Mouse (Mus musculus) ZHBTc4 (cell line): Measurements from ENCODE around the gene Gm20431.

ENCODE experiments used
- DNase-seq: peaks from one replicate; pipeline ENCODE4 v3.0.0-alpha.2; 2011; ENCODE audit warnings: low read depth, low spot score

Gene Gm20431

GRCm38 (mm10) chr2:167631181-167631590 is 30.1 kb downstream of the Gm20431 start:
- peak; percentile 42 for DNase-seq

DNA sequence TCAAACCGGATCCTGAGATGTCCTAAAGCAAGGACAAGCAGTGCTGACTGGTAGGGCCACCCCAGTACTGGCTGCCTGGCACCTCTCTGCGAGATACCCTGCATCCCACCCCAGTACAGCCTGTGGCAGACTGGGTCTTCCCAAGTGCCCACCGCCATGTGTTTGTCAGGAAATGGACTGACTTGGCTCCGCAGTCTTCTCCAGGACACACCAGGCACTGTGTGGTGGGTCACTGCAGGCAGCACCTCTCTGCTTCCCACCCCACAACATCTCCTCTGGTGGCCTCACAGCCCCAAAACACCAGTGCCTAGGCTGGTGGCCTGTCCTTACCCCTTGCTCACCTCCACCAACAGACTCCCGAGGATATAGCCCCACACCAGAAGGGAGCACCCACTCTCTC is 30.9 kb downstream of the Gm20431 start:
- no peak for DNase-seq

GRCm38 (mm10) chr2:167629665-167630209 is 31.6 kb downstream of the Gm20431 start:
- no peak for DNase-seq

DNA sequence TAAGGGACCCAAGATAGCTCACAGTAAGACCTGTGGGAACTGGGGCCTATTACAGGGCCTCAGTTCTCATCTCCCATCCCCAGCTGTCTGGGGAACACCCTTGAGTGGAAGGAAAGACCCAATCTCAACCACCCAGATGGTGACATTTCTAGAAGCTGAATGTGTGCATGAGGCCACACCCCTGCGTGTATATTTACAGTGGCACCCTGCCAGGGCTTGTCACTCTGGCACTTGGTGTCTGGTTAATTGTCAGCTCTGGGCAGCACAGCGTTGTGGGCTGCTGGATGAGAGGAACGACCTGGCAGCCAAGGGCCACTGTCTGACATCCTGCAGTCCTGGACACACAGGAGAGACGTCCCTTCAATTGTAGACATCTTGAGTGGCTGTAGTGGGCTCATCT is 32.4 kb downstream of the Gm20431 start:
- no peak for DNase-seq

DNA sequence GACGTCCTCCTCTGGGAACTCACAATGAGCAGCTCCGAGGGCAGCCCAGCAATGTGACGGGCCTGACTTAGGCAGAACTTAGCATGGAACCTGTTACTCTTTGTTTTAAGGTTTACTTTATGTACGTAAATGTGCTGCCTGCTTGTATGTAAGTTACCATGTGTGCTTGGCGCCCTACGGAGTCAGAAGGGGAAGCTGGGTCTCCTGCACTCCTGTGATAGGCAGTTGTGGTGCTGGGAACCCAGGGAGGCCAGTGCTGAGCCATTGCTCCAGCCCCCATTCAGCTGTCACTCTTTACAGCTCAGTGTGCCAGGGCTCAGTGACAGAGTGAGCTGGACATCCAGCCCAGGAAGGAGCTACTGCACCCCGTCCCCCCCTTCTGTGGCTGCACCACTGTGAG is 34.3 kb downstream of the Gm20431 start:
- DNase-seq = no peak

GRCm38 (mm10) chr2:167625670-167626069 is 35.6 kb downstream of the Gm20431 start:
- DNase-seq = peak; percentile 39

DNA sequence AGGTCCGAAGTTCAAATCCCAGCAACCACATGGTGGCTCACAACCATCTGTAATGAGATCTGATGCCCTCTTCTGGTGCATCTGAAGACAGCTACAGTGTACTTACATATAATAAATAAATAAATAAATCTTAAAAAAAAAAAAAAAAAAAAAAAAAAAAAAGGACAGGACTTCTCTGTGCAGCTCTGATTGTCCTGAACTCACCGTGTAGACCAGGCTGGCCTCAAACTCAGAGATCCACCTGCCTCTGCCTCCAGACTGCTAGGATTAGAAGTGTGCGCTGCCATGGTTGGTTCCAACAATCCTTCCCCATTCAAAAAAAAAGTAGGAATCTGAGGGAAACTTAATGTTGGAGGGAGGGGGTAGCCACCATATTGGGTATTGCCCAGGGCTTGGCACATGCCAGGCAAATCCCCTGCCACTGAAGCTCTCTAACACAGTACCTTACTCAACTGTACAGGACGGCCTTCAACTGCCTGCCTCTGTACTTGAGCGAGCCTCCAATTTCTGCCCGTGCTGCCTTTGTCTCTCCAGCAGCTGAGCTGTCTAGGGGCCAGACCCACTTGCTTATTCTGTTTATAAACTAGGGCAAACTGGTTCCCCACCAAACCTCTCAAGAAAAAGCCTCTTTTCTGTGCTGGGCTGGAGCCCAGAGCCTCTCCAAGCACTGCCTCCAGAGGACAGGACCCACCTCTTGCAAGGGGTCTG is 36.8 kb downstream of the Gm20431 start:
- no peak for DNase-seq

GRCm38 (mm10) chr2:167622965-167623364 is 38.3 kb downstream of the Gm20431 start:
- no peak for DNase-seq

DNA sequence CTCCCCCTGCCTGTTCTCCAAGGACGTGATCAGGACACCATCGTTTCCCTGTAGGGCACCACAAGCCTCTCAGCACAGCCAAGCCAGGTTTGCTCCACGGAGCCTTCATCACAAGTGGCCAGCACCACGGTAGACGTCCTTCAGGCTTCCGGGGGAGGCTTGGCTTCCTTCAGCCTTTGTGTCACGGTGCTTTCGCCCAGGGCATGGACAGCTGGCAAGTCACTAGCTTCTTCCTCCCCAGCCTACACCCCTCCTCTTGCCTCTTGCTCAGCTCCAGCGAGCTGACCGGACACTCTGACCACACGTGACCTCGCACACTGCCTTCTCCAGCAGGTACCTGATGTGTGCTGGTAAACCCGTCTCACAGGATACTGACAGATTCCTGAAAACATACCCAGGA is 38.9 kb downstream of the Gm20431 start:
- DNase-seq = no peak

- no peak for DNase-seq
These were observed 39.8 kb downstream of the Gm20431 start for GRCm38 (mm10) chr2:167621255-167622087.

DNA sequence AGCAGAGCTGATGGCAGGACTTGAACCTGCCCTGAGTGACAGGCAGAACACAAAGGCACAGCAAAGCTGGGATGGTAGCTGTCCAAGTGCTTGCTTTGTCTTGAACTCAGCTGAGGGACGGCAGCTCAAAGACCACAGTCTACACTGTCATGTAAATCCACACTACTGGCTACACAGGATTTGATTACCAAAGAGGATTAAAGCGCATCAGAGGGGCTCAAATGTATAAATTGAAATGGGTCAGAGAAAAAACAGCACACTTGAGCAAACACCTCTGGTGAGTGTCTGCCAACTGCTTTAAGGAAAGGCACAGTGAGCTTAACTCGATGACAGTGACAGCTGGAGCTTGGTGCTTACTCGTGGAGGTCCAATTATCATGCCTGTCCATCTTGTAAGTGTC is 43.8 kb downstream of the Gm20431 start:
- DNase-seq = peak; percentile 50

GRCm38 (mm10) chr2:167617034-167617433 is 44.3 kb downstream of the Gm20431 start:
- no peak for DNase-seq

DNA sequence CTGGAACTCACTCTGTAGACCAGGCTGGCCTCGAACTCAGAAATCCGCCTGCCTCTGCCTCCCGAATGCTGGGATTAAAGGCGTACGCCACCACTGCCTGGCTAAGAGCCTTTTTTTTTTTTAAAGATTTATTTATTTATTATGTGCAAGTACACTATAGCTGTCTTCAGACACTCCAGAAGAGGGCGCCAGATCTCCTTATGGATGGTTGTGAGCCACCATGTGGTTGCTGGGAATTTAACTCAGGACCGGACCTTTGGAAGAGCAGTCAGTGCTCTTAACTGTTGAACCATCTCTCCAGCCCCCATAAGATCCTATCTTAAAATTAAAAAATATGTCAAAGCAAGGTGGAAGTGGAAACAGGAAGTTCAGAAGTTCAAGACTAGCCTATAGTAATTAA is 48.0 kb downstream of the Gm20431 start:
- peak; percentile 50 for DNase-seq

GRCm38 (mm10) chr2:167612122-167612521 is 49.2 kb downstream of the Gm20431 start:
- no peak for DNase-seq

GRCm38 (mm10) chr2:167611287-167611686 is 50.0 kb downstream of the Gm20431 start:
- peak; percentile 42 for DNase-seq

GRCm38 (mm10) chr2:167606745-167607123 is 54.6 kb downstream of the Gm20431 start:
- no peak for DNase-seq

DNA sequence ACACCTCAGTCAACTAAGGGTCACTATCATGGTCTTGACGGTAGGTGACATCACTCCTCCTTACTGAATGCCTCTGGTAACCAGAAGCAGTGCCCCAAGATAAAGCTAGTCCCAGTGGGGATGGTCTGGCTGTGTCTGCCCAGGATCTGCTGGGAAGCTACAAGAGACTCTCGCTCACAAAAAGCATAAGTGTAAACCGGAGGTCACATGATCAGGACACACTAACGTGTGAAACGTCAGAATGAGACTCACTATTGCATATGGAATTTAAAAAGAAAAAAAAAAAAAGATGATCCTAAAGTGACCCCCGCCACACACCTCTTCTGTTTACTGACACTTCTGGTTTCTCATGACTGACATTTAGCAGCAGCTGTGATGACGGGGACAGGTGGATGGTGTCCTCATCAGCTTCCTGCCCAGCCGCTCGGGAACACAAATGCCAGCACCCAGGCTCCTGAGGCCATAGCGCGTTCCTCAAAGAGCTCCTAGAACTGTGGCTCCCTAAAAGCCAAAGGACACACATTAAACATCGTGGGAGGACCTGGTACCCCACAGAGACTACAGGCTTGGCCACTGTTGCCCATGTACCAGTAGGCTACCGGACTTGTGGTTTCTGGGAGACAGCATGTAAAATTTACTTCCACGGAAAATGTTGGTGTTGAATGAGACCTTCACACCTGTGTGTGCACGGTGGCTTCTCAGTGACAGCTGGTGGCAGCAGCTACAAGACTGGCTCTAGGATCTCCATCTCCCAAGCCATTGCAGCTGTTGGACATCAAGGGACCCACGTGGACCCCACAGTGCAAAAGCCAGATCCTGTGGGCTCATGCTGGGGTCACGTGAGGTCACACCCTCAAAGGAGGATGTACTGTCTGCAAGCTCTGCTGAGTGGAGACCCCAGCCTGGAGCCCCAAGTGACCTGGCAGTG is 55.2 kb downstream of the Gm20431 start:
- DNase-seq = no peak

GRCm38 (mm10) chr2:167605178-167605794 is 56.0 kb downstream of the Gm20431 start:
- DNase-seq = peak; percentile 89

DNA sequence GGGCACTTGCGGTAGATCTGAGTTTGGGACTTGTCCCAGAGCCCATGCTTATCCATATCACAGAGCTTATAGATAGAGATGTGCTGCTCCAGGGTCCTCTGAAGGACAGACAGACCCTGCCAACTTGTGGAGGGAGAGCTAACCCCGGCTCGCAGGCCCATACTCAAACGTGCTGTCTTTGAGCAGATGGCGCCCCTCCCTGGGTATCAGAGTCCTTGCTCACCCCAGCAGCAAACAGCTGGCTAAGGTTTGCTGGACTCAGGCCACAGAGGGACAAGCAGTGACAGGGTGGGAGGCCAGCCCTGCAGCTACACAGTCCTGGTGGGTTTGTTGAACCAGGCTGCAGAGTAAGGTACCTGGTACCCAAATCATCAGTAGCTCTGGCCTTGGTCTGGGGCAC is 58.3 kb downstream of the Gm20431 start:
- no peak for DNase-seq

- no peak for DNase-seq
These were observed 58.9 kb downstream of the Gm20431 start for GRCm38 (mm10) chr2:167602364-167602763.

- DNase-seq = no peak
These were observed 60.8 kb downstream of the Gm20431 start for GRCm38 (mm10) chr2:167600481-167600995.
